Mouse (Mus musculus): ENCODE results near the gene Lrp8.

Gene Lrp8

DNA sequence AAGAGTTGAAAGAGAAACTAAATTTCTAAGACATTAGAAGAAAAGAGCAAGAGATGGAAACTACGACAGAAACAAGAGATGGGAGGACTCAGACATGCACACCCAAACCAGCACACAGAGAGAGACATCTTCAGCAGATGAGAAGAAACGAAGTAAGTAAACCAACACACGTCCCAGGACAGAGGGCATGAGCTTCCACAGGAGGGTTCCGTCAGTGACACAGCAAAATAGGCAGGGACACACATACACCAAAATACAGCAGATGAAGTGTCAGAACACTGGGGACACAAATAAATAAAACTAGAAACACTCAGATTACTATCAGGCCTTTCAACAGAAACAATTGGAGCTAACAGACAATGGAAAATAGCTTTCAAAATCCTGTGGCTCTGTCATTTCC is 108.0 kb downstream of the Lrp8 start:
- TF ChIP-seq GATA4 (IDR thresholded peaks at IDR 0.05; ENCODE audit: insufficient replicate concordance, low read length) = no peak

DNA sequence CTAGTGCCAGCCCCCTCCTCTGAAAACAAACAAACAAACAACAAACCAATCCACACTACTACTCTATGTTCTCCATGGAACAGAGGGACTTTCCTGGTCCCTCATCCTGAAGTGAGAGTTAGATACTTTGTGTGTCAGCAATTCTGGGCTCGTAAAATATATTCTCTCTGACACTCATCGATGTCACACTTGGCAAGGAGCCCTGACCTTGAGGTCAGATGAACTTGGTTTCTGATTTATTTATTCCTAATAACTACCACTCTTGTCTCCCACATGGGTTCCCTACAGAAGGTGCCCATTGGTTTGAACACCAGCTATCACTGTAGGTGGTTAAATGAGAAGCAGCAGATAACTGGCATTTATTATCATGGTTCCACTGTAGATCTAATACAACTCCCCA is 118.3 kb downstream of the Lrp8 start:
- no peak for TF ChIP-seq GATA4 (IDR thresholded peaks at IDR 0.05; ENCODE audit: insufficient replicate concordance, low read length)

DNA sequence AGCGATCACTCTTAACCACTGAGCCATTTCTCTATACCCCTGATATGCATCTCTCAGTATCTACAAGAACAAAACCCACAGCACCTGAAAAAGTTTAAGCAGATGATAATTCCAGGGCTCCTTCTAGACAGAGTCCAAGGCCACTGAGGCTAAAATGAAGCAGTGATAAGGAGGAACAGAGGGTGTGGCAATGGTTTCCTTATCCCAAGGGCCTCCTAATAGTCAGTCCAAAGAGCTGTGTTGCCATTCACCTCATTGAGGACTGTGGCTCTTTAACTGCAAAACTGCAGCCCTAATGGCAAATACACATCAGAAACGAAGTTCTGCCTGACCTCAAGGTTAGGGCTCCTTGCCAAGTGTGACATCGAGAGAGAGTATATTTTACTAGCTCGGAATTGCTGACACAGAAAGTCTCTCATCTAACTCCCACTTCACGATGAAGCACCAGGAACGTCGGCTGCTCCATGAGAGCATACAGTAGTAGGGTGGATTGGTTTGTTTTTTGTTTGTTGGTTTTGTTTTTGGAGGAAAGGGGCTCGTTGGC is 119.2 kb downstream of the Lrp8 start:
- TF ChIP-seq GATA4 (IDR thresholded peaks at IDR 0.05; ENCODE audit: insufficient replicate concordance, low read length) = no peak

DNA sequence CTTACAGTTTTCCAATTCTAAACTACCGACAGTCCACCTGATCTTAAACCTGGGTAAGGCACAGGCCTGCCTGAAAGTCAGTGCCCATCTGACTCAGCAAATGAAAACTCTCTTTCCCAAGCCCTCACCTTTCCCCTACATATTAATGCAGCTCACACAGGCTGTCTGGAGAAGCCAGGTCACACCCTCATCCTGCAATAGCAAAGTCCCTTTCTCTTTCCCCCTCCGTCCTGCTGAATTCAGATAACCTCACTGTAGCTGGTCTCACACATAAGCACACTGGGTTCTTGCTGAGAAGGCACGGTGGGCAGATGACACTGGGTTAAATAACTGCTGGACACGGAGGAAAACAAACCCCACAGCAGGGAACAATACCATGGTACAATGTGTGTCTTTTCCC is 119.9 kb downstream of the Lrp8 start:
- TF ChIP-seq GATA4 (IDR thresholded peaks at IDR 0.05; ENCODE audit: insufficient replicate concordance, low read length) = peak; percentile 48; the same call in 1 of the 2 replicates

DNA sequence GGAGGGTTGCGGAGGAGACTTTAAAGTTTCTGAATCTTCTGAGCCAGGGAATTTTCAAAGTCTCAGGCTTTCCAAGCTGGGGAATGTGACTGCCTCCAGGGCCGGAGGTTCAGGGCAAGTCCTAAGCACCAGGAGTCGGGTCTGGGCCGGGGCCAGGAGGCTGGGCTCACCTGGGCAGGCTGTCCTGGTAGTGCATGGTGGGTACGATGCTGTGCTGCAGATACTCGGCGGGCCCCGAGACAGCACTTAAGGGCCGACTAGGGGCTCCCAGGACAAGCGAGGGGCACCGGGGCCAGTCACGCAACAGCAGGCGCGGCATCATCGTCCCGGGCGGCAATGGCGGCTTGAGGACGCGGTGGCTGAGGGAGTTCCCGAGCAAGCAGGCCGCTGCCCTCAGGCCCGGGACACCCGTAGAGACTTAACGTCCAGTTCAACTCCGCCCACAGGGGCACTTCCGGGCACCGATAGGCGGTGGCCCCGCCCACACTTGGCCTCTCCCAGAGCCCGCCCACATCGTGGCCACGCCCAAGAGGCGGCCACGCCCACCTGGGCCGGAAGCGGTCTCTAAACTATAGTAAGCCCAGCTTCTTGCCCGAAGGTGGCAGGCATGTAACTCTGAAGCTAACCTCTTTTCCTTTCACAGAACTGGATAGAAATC is 121.2 kb downstream of the Lrp8 start, which contains the start of gene Cpt2:
Gene Cpt2 (minus strand): TSS at position 466 of the 658 bp plus-strand sequence.
- peak; percentile 90; the same call in 1 of the 2 replicates for TF ChIP-seq GATA4 (IDR thresholded peaks at IDR 0.05; ENCODE audit: insufficient replicate concordance, low read length)

DNA sequence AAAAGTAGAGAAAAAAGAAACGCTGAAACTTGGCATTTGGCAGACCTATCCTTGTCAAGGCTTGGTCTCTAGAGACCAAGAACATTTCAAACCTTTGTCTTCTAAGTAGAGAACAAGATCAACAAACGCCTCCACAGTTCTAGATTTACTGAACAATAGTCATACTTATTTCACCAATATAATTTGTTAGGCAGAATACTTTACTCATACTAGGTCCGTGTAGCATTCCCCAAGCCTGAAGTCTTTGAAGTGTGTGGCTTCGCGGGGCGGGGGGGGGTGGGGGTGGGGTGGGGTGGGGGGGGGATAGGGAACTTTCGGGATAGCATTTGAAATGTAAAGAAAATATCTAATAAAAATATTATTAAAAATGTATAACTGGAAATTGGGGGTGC is 121.7 kb downstream of the Lrp8 start:
- TF ChIP-seq GATA4 (IDR thresholded peaks at IDR 0.05; ENCODE audit: insufficient replicate concordance, low read length) = no peak

All from liver, adult (tissue).